Mouse (Mus musculus): ENCODE results near the gene Rgs9.

GRCm38 (mm10) chr11:109319471-109319870 is 21.5 kb upstream of the Rgs9 start:
- TF ChIP-seq CTCF (IDR thresholded peaks at IDR 0.05; ENCODE audit: borderline replicate concordance, control insufficient read depth, extremely low read depth, insufficient read depth, low read length, poor library complexity) (no peak), POLR2A (IDR thresholded peaks at IDR 0.05; ENCODE audit: control insufficient read depth, extremely low read depth, insufficient read depth, low read length, poor library complexity) (no peak)

Data from thymus, adult 2 months (tissue).